Mouse (Mus musculus) limb, embryonic 10.5 days (tissue): Measurements from ENCODE around the gene Paox. TPM values are rescaled to one million over a fixed set of nuclear protein-coding genes. Genes with fewer than 3 reads are reported as not detected.

Experiments used
- DNase-seq: peaks from one replicate; pipeline ENCODE4 v3.0.0-alpha.2; 2017; ENCODE audit warnings: low spot score
- H3K27ac ChIP-seq: fragments of 300-500 bp; sonication (generic); 2 replicates; pipeline ENCODE4 v1.5.1; 2016; ENCODE audit warnings: mild to moderate bottlenecking
- H3K27me3 ChIP-seq: fragments of 300-500 bp; sonication (generic); 2 replicates; pipeline ENCODE4 v1.6.1; 2016; ENCODE audit warnings: low read depth, mild to moderate bottlenecking; ENCODE audit not compliant: poor library complexity, severe bottlenecking
- H3K36me3 ChIP-seq: fragments of 300-500 bp; sonication (generic); 2 replicates; pipeline ENCODE4 v1.6.1; 2016; ENCODE audit warnings: mild to moderate bottlenecking, moderate library complexity
- H3K4me1 ChIP-seq: fragments of 300-500 bp; sonication (generic); 2 replicates; pipeline ENCODE4 v1.6.1; 2016
- H3K4me3 ChIP-seq: fragments of 300-500 bp; sonication (generic); 2 replicates; pipeline ENCODE4 v1.5.1; 2016; ENCODE audit warnings: mild to moderate bottlenecking, moderate library complexity
- H3K9me3 ChIP-seq: fragments of 300-500 bp; sonication (generic); replicated peaks from 2 replicates; pipeline ENCODE4 v1.6.1; 2016; ENCODE audit warnings: mild to moderate bottlenecking
- WGBS: fragments of 180-500 bp; shearing (Covaris S2); methylation state at CpG from one replicate; pipeline ENCODE4 v1.1.7; 2016; 5-methylcytosine and 5-hydroxymethylcytosine counted together
- polyA plus RNA-seq: library from polyadenylated mRNA; unstranded; fragments of >200 nt; fragmentation: Nextera tagmentation; extraction: Ambion mirVana; gene quantifications from 2 replicates; pipeline ENCODE4 v1.2.1, GENCODE M21; 2016

Paox gene
- polyA plus RNA-seq, 1 experiment from 2014 or later = 23.7 TPM

- H3K27me3 ChIP-seq = peaks cover 73% of the 10 kb centered on the region
These were observed 38.2 kb downstream of the Paox start for GRCm38 (mm10) chr7:140153829-140154217.

GRCm38 (mm10) chr7:140154218-140154927 lies 38.8 kb downstream of the Paox start, which contains the start of gene Sprn:
Gene Sprn (minus strand): TSS chr7:140154877.
- H3K27ac ChIP-seq = no peak within 1 kb of the TSS

More at GRCm38 (mm10) chr7:140153829-140154217, 38.2 kb downstream of the Paox start:
- Histone ChIP-seq H3K4me1 (peaks cover 14% of the 10 kb centered on the region), H3K27ac (no peak overlapping the region), H3K36me3 (no peaks in the 10 kb centered on the region; the same call in 1 of the 2 replicates), H3K4me3 (peak overlapping the region; percentile 40; the same call in 1 of the 2 replicates), H3K9me3 (no peaks in the 10 kb centered on the region)
- WGBS = 23% methylated on average over 4 of the region's 4 CpGs
- no peak for DNase-seq

GRCm38 (mm10) chr7:140160363-140160762 lies 44.8 kb downstream of the Paox start:
- Histone ChIP-seq H3K27me3 (peaks cover 33% of the 10 kb centered on the region), H3K4me3 (no peak overlapping the region), H3K9me3 (no peaks in the 10 kb centered on the region), H3K27ac (no peak overlapping the region), H3K36me3 (no peaks in the 10 kb centered on the region), H3K4me1 (no peaks in the 10 kb centered on the region)
- no peak for DNase-seq
- WGBS = 88% methylated on average over 3 of the region's 3 CpGs

More at GRCm38 (mm10) chr7:140154218-140154927, 38.8 kb downstream of the Paox start, which contains the start of gene Sprn:
- H3K36me3 ChIP-seq = no peaks in the 10 kb centered on the region; the same call in 1 of the 2 replicates
- peak within 1 kb of the TSS; percentile 34 for H3K4me3 ChIP-seq
- 3% methylated on average over 28 of the region's 28 CpGs for WGBS
- peak; percentile 33 for DNase-seq
- H3K9me3 ChIP-seq = no peaks in the 10 kb centered on the region
- peaks cover 14% of the 10 kb centered on the region for H3K4me1 ChIP-seq
- H3K27me3 ChIP-seq = peaks cover 73% of the 10 kb centered on the region

- WGBS = 87% methylated on average over 7 of the region's 7 CpGs
- no peaks in the 10 kb centered on the region for H3K9me3 ChIP-seq
These were observed 49.1 kb downstream of the Paox start, which contains the start of gene Olfr522 for GRCm38 (mm10) chr7:140164664-140165063. Gene Olfr522 (minus strand): TSS chr7:140164764.

GRCm38 (mm10) chr7:140167950-140168349 lies 52.4 kb downstream of the Paox start:
- H3K4me3 ChIP-seq = no peak overlapping the region
- no peak overlapping the region for H3K27ac ChIP-seq
- H3K9me3 ChIP-seq = no peaks in the 10 kb centered on the region
- WGBS = 90% methylated on average over 1 of the region's 1 CpGs
- no peaks in the 10 kb centered on the region for H3K4me1 ChIP-seq
- no peaks in the 10 kb centered on the region for H3K36me3 ChIP-seq
- DNase-seq = no peak
- no peaks in the 10 kb centered on the region for H3K27me3 ChIP-seq

More at GRCm38 (mm10) chr7:140164664-140165063, 49.1 kb downstream of the Paox start, which contains the start of gene Olfr522:
- Histone ChIP-seq H3K4me1 (no peaks in the 10 kb centered on the region), H3K36me3 (no peaks in the 10 kb centered on the region), H3K27ac (no peak within 1 kb of the TSS), H3K27me3 (no peaks in the 10 kb centered on the region), H3K4me3 (no peak within 1 kb of the TSS)
- DNase-seq = no peak

- Histone ChIP-seq H3K4me3 (no peak overlapping the region), H3K9me3 (no peaks in the 10 kb centered on the region), H3K27ac (no peak overlapping the region), H3K36me3 (no peaks in the 10 kb centered on the region), H3K27me3 (no peaks in the 10 kb centered on the region), H3K4me1 (no peaks in the 10 kb centered on the region)
- 89% methylated on average over 4 of the region's 4 CpGs for WGBS
- DNase-seq = no peak
These were observed 53.8 kb downstream of the Paox start for GRCm38 (mm10) chr7:140169386-140169785.

GRCm38 (mm10) chr7:140170863-140171262 lies 55.3 kb downstream of the Paox start:
- no peak overlapping the region for H3K4me3 ChIP-seq
- no peak overlapping the region for H3K27ac ChIP-seq
- WGBS = 93% methylated on average over 3 of the region's 3 CpGs
- H3K27me3 ChIP-seq = no peaks in the 10 kb centered on the region
- no peaks in the 10 kb centered on the region for H3K36me3 ChIP-seq
- H3K4me1 ChIP-seq = no peaks in the 10 kb centered on the region
- H3K9me3 ChIP-seq = no peaks in the 10 kb centered on the region
- DNase-seq = no peak

- Histone ChIP-seq H3K4me1 (no peaks in the 10 kb centered on the region), H3K27ac (no peak within 1 kb of the TSS), H3K9me3 (no peaks in the 10 kb centered on the region), H3K27me3 (no peaks in the 10 kb centered on the region), H3K36me3 (no peaks in the 10 kb centered on the region), H3K4me3 (no peak within 1 kb of the TSS)
- no peak for DNase-seq
- 62% methylated on average over 1 of the region's 1 CpGs for WGBS
These were observed 57.3 kb downstream of the Paox start, which contains the start of gene Olfr523 for GRCm38 (mm10) chr7:140172936-140173335. Gene Olfr523 (plus strand): TSS chr7:140173217.

- 86% methylated on average over 2 of the region's 2 CpGs for WGBS
- Histone ChIP-seq H3K27ac (no peak overlapping the region), H3K27me3 (no peaks in the 10 kb centered on the region), H3K36me3 (no peaks in the 10 kb centered on the region), H3K4me1 (no peaks in the 10 kb centered on the region), H3K4me3 (no peak overlapping the region), H3K9me3 (no peaks in the 10 kb centered on the region)
- DNase-seq = no peak
These were observed 63.6 kb downstream of the Paox start for GRCm38 (mm10) chr7:140179176-140179575.

- WGBS = 83% methylated on average over 2 of the region's 2 CpGs
- Histone ChIP-seq H3K27ac (no peak overlapping the region), H3K4me1 (no peaks in the 10 kb centered on the region), H3K27me3 (no peaks in the 10 kb centered on the region), H3K36me3 (no peaks in the 10 kb centered on the region), H3K9me3 (no peaks in the 10 kb centered on the region), H3K4me3 (no peak overlapping the region)
- no peak for DNase-seq
These were observed 65.1 kb downstream of the Paox start for GRCm38 (mm10) chr7:140180692-140181091.

- no peak overlapping the region for H3K27ac ChIP-seq
- H3K36me3 ChIP-seq = no peaks in the 10 kb centered on the region
- no peak for DNase-seq
- no peaks in the 10 kb centered on the region for H3K4me1 ChIP-seq
- no peaks in the 10 kb centered on the region for H3K27me3 ChIP-seq
- no peaks in the 10 kb centered on the region for H3K9me3 ChIP-seq
- 89% methylated on average over 4 of the region's 4 CpGs for WGBS
- H3K4me3 ChIP-seq = no peak overlapping the region
These were observed 68.6 kb downstream of the Paox start for GRCm38 (mm10) chr7:140184206-140184605.
